Mouse (Mus musculus): ENCODE measurements at regions not wholly inside any gene's neighbourhood (a gene's known extent, or its start where the extent isn't known, plus 50 kb on each side); places are given as distances from the start of the nearest gene placed in this dataset.

DNA sequence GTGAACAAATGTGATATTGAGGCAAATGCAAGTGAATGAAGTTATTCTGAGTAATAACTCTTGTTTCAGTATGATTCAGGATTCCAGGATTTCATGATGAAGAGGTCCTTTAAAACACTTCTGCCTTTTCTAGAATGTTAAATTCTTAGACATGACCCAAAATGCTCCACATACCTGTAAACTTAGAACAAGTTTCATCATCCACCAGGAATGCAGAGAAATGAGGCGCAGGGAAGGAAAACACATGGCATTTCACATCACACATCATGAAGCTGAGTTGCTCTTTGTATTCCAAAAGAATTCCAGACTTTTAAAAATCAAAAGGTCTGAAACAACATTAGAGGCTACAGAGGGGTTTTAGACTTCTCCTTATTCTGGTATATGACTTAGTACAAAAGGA is 574.8 kb downstream of the Rfpl4b start:
- no peak overlapping the region for H3K9ac ChIP-seq (ENCODE audit: low read length)
- TF ChIP-seq CTCF (IDR thresholded peaks at IDR 0.05; ENCODE audit: low read depth) (no peak), EP300 (optimal IDR thresholded peaks at IDR 0.05) (no peak)
- H3K27ac ChIP-seq (replicated peaks) = no peak overlapping the region
- H3K4me1 ChIP-seq (replicated peaks; ENCODE audit: control insufficient read depth, insufficient read depth) = no peaks in the 10 kb centered on the region
- H3K9me3 ChIP-seq (ENCODE audit: control insufficient read depth, low read length) = no peaks in the 10 kb centered on the region
- DNase-seq (ENCODE audit: low spot score) (no peak), ATAC-seq (ENCODE audit: low FRiP score, low TSS enrichment) (no peak)
- H3K27me3 ChIP-seq (ENCODE audit: control insufficient read depth, insufficient read depth, low read length) = no peaks in the 10 kb centered on the region
- no peak overlapping the region for H3K4me2 ChIP-seq (replicated peaks; ENCODE audit: low read depth)
- 69% methylated on average over 1 of the region's 1 CpGs for WGBS
- no peak overlapping the region for H3K4me3 ChIP-seq (ENCODE audit: low read depth, low read length)
- H3K36me3 ChIP-seq (ENCODE audit: control insufficient read depth, insufficient read depth, low read length) = no peaks in the 10 kb centered on the region

All from stomach, postnatal 0 days (tissue).